Mouse (Mus musculus): ENCODE data around the gene Glis2. TPM values are rescaled to one million over a fixed set of nuclear protein-coding genes. Genes with fewer than 3 reads are reported as not detected.
A peak's percentile ranks its signal among the peaks of the same experiment; 100 is the strongest.

The Glis2 gene
- polyA plus RNA-seq, 1 experiment = 4.9 TPM

DNA sequence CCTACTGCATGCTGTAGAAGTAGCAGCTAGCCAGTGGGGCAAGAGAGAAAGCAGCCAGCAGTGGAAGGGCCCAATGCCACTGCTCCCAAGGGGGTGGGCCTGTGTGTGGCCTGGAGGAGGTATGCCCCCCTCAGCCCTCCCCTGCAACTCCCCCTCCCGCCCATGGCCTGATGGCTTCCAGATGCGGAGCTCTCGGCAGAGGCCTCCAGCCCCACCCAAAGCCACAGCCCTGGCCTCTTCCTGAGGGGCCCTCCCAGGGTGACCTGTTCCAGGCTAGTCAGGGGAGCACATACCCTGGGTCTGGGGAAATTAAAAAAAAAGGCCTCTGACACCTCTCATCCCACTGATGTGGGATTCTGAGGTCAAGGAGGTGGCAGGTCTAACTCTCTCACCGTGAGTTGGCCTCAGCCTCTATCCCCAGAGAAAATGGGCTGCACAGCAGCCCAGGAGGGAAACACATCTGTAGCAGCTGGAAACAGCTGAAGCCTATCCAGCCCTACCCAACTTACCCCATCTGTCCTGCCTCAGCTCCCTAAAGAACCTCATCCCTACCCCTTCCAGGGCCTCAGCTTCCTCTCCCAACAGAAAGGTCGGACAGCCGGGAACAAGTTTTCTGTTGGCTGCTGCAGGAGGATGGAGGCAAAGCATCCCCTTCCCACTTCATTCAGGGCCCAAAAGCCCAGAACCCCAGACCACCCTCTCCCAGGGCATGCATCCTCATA, 41.5 kb upstream of the Glis2 start:
- WGBS = 24% methylated on average over 6 of the region's 6 CpGs
- Histone ChIP-seq H3K4me3 (replicated peaks; ENCODE audit: control insufficient read depth, low read depth, low read length) (no peak overlapping the region), H3K27ac (ENCODE audit: control insufficient read depth, insufficient read depth, low read depth, low read length, poor library complexity) (no peak overlapping the region; the same call in 1 of the 2 replicates), H3K4me1 (ENCODE audit: control insufficient read depth, insufficient read depth, low read length) (peaks cover 3% of the 10 kb centered on the region)
- TF ChIP-seq POLR2A (IDR thresholded peaks at IDR 0.05; ENCODE audit: borderline replicate concordance, control insufficient read depth, low read depth, low read length) (no peak), CTCF (IDR thresholded peaks at IDR 0.05; ENCODE audit: control insufficient read depth, insufficient read depth, low read length) (no peak)

DNA sequence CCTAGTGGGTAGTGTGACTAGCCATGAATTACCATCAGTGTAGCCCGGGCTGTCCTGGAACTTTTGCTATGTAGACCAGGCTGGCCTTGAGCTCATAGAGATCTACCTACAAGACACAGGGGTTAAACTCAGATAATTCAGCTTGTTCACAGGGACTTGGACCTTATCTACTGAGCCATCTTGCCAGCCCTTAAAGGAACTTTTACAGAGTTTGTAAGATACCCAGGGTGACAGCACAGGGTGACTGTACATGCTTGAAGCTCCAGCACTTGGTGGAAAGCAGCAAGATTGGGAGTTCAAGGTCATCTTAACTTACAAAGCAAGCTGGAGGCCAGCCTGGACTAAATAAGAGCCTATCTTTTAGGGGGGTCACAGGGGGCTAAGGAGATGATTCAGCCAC, 39.0 kb upstream of the Glis2 start:
- H3K4me1 ChIP-seq (ENCODE audit: control insufficient read depth, insufficient read depth, low read length) = peaks cover 3% of the 10 kb centered on the region
- WGBS = 73% methylated on average over 1 of the region's 1 CpGs
- no peak for TF ChIP-seq POLR2A (IDR thresholded peaks at IDR 0.05; ENCODE audit: borderline replicate concordance, control insufficient read depth, low read depth, low read length)
- TF ChIP-seq CTCF (IDR thresholded peaks at IDR 0.05; ENCODE audit: control insufficient read depth, insufficient read depth, low read length) = no peak
- no peak overlapping the region for H3K27ac ChIP-seq (ENCODE audit: control insufficient read depth, insufficient read depth, low read depth, low read length, poor library complexity)
- H3K4me3 ChIP-seq (replicated peaks; ENCODE audit: control insufficient read depth, low read depth, low read length) = no peak overlapping the region

DNA sequence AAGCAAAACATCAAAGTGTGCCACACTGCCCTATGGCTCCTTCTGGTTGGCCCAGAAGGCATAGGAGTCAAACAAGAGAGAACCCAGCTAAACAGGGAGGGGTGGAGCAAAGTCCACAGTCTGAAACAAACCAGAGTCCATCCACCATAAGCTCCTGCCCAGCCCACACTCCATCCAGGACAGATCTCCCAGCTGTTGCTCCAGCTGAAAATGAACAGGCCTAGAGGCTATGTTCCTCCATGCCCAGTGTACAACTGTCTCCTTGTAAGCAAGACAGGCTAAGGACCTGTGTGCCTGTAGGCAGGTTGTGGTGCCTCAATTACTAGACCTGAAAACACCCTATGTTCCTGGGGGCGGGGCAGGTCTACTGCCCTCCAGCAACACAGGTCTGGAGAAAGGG, 37.4 kb upstream of the Glis2 start:
- 33% methylated on average over 1 of the region's 1 CpGs for WGBS
- Histone ChIP-seq H3K27ac (ENCODE audit: control insufficient read depth, insufficient read depth, low read depth, low read length, poor library complexity) (no peak overlapping the region), H3K4me1 (ENCODE audit: control insufficient read depth, insufficient read depth, low read length) (peaks cover 3% of the 10 kb centered on the region), H3K4me3 (replicated peaks; ENCODE audit: control insufficient read depth, low read depth, low read length) (no peak overlapping the region)
- TF ChIP-seq POLR2A (IDR thresholded peaks at IDR 0.05; ENCODE audit: borderline replicate concordance, control insufficient read depth, low read depth, low read length) (no peak), CTCF (IDR thresholded peaks at IDR 0.05; ENCODE audit: control insufficient read depth, insufficient read depth, low read length) (no peak)

DNA sequence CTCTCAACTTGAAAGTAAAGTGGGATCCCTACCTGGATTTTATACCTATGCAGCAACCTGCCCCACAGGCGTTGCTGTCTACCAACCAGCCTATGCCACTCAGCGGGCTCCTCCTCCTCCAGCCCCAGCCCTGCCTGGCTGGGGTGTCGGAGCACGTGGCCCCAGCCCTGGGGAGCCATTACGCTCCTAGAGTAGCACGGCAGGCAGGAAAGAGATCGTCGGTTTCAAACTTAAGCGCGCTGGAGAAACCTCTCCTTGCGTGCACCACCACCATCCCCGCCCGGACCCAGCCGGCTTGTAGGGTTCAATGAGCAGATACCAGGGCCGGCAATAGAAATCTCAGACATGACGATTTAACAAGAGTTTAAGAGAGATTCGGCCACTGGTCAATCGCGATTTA, 36.6 kb upstream of the Glis2 start:
- Histone ChIP-seq H3K4me1 (ENCODE audit: control insufficient read depth, insufficient read depth, low read length) (peaks cover 3% of the 10 kb centered on the region; the same call in 1 of the 2 replicates), H3K4me3 (replicated peaks; ENCODE audit: control insufficient read depth, low read depth, low read length) (peak overlapping the region; percentile 81), H3K27ac (ENCODE audit: control insufficient read depth, insufficient read depth, low read depth, low read length, poor library complexity) (peak overlapping the region; percentile 38)
- TF ChIP-seq CTCF (IDR thresholded peaks at IDR 0.05; ENCODE audit: control insufficient read depth, insufficient read depth, low read length) = no peak
- peak; percentile 29; the same call in 1 of the 2 replicates for TF ChIP-seq POLR2A (IDR thresholded peaks at IDR 0.05; ENCODE audit: borderline replicate concordance, control insufficient read depth, low read depth, low read length)
- WGBS = under 1% methylated on average over 19 of the region's 19 CpGs

DNA sequence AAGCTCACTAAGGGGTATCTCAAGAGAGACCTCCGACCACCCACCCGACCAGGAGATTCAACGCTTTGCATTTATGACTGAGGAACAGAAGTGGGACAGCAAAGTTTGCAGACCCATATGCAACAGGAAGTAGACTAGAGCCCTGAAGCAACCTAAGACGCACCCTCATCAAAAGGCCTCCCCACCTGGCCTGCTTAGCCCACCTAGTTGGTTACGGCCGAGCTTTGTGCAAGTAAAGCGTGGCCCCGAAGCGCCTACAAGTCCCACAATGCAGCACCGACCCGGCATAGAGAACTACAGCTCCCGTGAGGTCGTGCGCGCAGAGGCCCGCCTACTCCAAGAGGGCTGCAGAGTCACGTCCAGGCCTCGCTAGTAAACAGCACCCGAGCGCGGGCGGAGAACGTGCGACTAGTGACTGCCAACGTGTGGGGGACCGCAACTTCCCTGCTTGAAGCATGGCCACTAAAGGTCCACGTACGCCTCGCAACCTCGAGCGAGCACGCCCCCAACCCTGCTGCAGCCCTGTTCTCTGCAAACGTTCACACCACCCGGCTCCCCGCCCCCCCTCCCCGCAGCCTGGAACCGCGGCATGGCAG, 36.0 kb upstream of the Glis2 start:
- Histone ChIP-seq H3K4me3 (replicated peaks; ENCODE audit: control insufficient read depth, low read depth, low read length) (peak overlapping the region; percentile 81), H3K27ac (ENCODE audit: control insufficient read depth, insufficient read depth, low read depth, low read length, poor library complexity) (peak overlapping the region; percentile 38), H3K4me1 (ENCODE audit: control insufficient read depth, insufficient read depth, low read length) (peaks cover under 1% of the 10 kb centered on the region; the same call in 1 of the 2 replicates)
- WGBS = under 1% methylated on average over 38 of the region's 38 CpGs
- no peak for TF ChIP-seq CTCF (IDR thresholded peaks at IDR 0.05; ENCODE audit: control insufficient read depth, insufficient read depth, low read length)
- TF ChIP-seq POLR2A (IDR thresholded peaks at IDR 0.05; ENCODE audit: borderline replicate concordance, control insufficient read depth, low read depth, low read length) = peak; percentile 90; the same call in 1 of the 2 replicates

DNA sequence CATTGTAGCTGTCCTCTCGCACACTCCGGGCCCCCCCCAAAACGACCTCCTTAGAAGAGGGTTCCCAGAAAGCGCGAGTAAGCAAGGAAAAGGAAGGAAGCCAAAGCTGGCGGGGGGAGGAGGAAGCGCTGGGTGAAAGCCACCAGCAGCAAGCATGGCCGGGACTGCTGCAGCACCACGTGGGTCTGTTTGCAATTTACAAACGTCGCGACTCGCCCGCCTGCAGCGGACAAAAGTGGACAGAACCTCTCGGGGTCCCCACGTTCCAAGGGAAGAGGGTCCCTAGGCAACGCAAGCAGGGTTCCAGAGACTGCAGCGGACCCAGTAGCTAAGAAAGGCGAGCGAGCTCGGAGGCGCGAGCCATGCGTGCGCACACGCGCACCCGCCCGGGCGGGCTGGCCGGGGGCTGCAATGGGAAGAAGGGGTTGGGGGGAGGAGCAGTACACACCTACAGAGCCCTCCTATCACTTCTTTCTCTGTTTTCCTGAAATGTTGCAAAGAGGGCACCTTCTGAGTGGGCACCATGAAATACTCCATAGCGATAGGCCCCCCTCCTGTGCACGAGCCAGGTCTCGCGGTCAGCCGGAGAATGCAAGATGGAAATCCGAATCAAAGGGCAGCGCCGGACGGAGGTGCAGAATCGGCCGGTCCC, 35.4 kb upstream of the Glis2 start:
- Histone ChIP-seq H3K4me1 (ENCODE audit: control insufficient read depth, insufficient read depth, low read length) (no peaks in the 10 kb centered on the region; the same call in 1 of the 2 replicates), H3K27ac (ENCODE audit: control insufficient read depth, insufficient read depth, low read depth, low read length, poor library complexity) (peak overlapping the region; percentile 35), H3K4me3 (replicated peaks; ENCODE audit: control insufficient read depth, low read depth, low read length) (peak overlapping the region; percentile 81)
- no peak for TF ChIP-seq POLR2A (IDR thresholded peaks at IDR 0.05; ENCODE audit: borderline replicate concordance, control insufficient read depth, low read depth, low read length)
- TF ChIP-seq CTCF (IDR thresholded peaks at IDR 0.05; ENCODE audit: control insufficient read depth, insufficient read depth, low read length) = no peak
- WGBS = 0% methylated on average over 43 of the region's 43 CpGs

DNA sequence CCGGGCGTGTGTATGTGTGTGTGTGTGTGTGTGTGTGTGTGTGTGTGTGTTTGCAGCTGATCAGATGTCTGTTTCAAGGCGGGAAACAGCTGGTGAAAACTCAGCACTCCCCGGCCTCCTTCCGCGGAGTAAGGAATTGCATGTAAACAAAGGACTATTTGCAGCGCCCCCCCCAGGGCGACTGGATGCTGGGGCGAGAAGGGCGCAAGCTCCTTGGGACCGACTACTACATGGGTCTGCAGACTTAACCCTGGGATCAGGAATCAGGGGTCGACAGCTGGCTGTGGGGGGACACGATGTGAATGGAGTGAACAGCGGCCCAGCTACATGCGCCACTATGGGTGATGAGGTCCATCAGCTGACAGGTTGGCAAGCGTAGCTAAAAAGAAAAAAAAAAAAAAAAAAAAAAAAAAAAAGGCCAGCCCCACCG, 34.8 kb upstream of the Glis2 start, which contains the start of gene Tfap4:
TSS of gene Tfap4 (minus strand) at position 140 of the 430 bp plus-strand sequence.
- H3K27ac ChIP-seq (ENCODE audit: control insufficient read depth, insufficient read depth, low read depth, low read length, poor library complexity) = peak within 1 kb of the TSS; percentile 69
- no peaks in the 10 kb centered on the region; the same call in 1 of the 2 replicates for H3K4me1 ChIP-seq (ENCODE audit: control insufficient read depth, insufficient read depth, low read length)
- WGBS = under 1% methylated on average over 17 of the region's 17 CpGs
- TF ChIP-seq POLR2A (IDR thresholded peaks at IDR 0.05; ENCODE audit: borderline replicate concordance, control insufficient read depth, low read depth, low read length) (no peak), CTCF (IDR thresholded peaks at IDR 0.05; ENCODE audit: control insufficient read depth, insufficient read depth, low read length) (no peak)
- H3K4me3 ChIP-seq (replicated peaks; ENCODE audit: control insufficient read depth, low read depth, low read length) = peak within 1 kb of the TSS; percentile 81

Measured in bone marrow, adult 2 months (tissue).